Mouse (Mus musculus): ENCODE data around the gene Dgkd.
A peak's percentile ranks its signal among the peaks of the same experiment; 100 is the strongest.

Dgkd gene

DNA sequence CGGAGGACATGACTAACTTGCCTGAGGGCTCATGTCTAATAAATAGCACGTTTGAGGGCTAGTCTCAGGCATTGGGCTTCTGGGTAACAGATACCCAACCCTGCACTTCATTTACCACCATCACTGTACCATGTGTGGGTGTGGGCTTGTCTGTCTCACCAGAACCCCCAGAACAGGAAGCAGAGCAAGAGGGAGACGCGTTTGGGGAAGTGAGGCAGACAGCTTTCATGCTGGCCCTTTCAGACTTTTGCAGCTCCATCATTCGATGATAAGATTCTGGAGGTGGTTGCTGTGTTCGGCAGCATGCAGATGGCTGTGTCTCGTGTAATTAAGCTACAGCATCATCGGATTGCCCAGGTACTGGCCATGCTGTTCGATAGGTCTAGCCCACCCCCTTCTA lies 82.0 kb downstream of the Dgkd start:
- peak; percentile 35 for DNase-seq (ENCODE audit: low read depth, low spot score)

DNA sequence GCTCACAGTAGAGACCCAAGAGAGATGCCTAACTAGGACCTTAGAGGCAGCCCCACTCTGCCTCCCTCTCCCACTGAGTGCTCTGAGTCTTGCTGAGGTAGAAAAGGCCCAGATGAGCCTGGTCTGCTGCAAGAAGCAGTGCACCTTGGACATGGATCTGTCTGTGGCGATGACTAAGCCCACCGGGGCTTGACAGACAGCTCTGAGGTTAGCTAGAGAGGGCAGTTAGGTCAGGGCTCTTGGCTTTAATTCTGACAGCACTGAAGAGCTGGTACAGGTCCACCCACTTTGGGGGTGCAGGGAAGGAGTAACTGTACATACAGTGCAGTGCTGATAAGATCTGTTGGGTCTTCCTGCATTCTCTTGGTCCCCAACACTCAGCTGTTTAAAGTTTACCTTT lies 82.5 kb downstream of the Dgkd start:
- DNase-seq (ENCODE audit: low read depth, low spot score), result no peak

DNA sequence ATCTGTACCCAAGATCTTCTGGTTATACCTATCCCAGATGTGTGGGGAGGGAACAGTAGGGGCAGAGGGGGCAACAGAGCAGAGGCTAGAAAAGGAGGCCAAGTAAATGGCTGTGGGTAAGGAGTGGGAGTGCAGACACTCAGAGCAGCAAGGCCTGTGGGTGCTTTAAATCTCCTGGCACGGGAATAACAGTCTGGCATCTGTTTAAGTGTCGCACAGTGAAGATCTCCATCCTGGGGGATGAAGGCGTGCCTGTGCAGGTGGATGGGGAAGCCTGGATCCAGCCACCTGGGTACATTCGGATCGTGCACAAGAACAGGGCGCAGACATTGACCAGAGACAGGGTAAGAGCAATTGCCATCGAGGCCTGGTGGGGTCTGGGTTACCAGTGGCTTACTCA lies 83.0 kb downstream of the Dgkd start:
- DNase-seq (ENCODE audit: low read depth, low spot score), result no peak

DNA sequence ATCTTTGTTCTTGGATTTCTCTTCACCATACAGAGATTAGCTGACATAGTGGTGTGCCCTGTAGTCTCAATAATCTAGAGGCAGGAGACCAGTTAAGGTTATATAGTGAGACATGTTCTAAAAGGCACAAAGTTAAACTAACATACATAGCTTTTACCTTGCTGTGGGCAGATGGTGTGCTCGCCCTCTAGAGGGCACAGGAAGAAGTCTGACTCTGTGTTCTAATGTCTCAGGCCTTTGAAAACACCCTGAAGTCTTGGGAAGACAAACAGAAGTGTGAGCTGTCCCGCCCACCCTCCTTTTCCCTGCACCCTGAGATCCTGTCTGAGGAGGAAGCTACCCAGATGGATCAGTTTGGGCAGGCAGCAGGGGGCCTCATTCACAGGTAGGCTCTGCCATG lies 83.4 kb downstream of the Dgkd start:
- DNase-seq (ENCODE audit: low read depth, low spot score), result peak; percentile 43

DNA sequence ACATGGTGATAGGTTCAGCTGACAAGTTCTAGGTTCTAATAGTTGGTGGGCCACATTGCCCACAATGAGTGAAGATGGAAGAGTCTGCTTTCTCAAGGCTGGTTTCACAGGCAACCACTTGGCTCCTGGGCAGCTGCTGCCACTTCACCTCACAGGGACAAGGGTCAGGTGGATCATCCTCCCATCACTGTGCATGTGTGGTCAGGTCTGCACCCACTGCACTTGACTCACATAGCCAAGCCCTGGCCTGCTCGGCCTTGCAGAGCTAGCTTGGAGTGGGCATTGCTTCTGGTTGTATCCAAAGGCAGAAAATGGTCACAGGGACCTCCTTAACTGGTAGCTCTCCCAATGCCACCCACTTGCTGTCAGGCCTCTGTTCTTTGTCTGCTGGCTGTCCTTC lies 88.7 kb downstream of the Dgkd start:
- no peak for DNase-seq (ENCODE audit: low read depth, low spot score)

DNA sequence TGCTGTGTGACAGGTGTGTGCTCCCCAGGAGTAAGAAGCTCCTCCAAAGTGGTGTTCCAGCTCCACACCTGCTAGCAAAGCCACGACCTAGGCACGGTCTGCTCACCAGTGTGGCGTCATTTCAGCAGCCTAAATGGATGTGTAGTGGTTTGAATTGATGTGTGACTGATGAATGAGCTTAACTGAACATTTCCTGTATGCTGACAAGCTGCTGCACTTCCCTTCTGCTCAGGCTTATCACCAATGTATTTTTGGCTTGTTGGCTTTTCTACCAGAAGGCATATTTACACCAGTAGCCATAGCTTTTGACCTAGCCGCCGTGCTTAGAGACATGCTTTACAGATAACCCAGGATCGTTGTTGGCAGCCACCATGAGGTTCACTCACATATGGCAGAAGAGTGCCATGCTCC lies 94.6 kb downstream of the Dgkd start:
- DNase-seq (ENCODE audit: low read depth, low spot score), result no peak

DNA sequence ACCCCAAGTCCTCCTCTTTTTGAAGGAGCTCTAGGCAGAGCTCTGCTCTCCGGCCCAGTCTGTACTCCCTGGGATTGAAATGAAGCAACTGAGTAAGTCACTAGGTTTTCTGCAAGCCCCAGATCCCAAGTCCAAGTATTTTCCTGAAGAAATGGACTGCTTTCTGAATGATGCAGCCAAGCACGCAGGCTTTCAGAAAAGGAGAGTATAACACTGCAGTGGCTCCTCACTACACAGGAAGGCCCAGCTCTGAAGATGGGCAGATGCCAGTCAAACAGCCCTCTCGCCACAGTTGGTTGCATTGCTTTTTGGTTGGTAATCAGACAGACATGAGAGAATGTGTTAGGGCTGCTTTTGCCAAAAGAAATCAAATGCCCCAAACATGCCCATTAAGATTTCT lies 98.6 kb downstream of the Dgkd start:
- no peak for DNase-seq (ENCODE audit: low read depth, low spot score)

DNA sequence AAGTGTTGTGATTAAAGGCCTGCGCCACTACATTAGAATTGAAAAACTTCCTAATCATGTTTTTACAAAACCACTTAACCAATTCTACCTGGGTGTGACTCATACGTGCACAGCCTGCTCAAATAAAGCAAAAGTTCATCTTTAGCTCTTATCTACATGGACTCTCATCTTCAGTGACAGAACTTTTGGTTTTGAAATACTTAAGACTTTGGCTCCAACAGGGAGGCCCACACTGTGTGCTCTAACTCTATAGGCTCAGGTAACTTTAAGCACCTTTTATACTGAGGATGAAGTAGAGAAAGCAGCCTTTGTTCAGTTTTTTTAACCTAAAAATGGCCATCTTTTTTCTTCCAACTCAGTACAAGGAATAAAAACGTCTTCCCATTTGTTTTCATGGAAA lies 100.0 kb downstream of the Dgkd start:
- no peak for DNase-seq (ENCODE audit: low read depth, low spot score)

DNA sequence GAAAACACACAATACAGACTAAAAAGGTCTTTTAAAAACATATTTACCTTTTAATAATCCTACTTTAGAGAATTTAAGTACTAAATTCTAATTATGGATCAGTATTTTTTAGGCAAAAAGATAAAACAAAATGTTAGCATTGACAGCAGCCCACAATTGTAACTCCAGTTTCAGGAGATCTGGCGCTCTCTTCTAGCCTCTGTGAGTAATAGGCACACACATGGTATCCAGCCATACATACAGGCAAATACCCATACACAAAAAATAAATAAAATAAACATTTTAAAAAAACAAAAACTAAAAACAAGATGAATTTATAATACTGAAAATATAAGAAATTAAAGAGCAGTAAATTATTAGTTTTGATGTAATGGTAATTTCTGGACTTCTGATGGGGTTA lies 105.8 kb downstream of the Dgkd start:
- DNase-seq (ENCODE audit: low read depth, low spot score), result no peak

DNA sequence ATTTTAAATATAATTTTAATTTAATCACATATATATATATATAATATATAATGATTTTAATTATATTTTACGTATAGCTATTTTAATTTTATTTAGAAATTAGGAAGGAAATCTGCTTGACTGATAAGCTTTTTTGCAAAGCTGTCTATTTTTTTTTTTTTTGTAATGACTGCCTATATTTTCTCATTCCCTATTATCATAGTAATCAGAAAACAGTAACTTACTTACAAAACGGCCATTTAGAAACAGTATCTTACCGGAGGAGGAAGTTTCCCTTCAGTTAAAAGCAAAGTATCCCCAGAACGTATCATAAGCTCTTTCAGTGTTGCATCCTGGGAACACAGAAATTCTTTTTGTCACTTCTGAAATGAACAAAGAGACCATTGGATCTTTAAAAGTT lies 106.4 kb downstream of the Dgkd start:
- DNase-seq (ENCODE audit: low read depth, low spot score), result no peak

DNA sequence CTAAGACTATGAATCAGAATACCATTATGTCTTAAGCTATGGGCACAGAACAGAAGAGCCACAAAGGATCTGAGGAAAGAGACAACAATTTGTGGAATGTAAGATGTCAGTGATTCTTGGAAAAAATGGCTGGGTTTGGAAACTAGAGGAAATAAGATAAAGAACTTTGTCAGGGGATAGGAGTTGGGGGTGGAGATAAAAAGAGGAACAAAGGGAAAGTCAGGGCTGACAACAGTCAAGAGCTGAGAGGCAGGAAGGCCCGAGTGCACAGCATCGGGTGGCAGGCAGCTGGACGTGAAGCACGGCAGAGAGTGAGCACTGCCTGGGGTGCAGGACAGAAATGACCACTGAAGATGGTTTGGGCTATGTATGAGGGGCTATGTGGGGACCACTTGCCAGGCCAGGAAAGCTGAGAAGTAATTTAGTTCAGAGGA lies 106.9 kb downstream of the Dgkd start:
- no peak for DNase-seq (ENCODE audit: low read depth, low spot score)

DNA sequence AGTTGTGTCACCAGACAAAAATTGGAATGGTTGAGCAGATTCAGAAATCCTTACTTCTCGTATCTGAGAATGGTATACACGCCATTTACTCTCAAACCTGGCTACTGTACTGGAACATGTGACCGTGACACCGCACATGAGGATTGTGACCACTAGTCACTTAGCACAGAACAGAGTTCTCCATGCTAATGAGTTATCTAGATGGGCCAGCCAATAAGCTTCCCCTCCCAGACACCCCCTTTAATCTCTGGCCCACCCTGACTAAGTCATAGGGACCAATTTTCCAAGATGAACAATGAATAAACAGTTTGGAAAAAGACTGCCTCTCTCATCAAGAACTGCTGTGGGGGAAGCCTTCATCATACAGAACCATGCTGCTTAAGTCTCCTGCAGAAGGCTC lies 107.7 kb downstream of the Dgkd start:
- no peak for DNase-seq (ENCODE audit: low read depth, low spot score)

DNA sequence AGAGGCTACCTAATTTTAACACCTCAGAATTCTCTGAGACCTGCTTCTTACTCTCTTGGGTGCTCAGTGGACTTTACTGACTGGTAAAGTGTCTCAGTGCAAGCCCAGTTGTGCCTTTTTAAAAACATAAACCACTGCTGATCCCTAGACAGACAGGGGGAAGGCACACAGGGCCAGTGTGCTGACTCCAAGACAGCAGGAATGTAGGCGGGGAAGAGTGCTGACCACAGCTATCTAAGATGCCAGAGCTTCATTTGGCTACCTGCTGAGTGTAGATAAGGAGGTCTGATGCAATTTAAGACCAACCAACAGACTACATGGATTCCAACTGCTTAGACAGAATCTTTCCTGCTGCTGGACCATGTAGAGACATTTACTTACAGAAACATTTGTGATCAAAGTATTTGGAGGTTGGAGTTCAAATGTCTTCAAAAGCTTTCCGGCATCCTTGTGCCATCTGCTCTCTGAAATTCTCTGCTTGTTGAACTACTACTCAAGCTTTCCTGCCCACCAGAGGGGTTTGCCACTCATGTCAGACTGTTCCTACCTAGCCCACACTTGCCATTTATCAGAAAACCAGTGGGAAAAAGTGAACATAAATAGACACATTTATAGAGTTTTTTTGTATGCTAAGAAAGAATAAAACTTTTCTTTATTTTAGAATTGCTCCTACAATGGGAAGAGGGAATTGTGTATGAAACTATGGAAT lies 108.5 kb downstream of the Dgkd start:
- DNase-seq (ENCODE audit: low read depth, low spot score), result no peak

DNA sequence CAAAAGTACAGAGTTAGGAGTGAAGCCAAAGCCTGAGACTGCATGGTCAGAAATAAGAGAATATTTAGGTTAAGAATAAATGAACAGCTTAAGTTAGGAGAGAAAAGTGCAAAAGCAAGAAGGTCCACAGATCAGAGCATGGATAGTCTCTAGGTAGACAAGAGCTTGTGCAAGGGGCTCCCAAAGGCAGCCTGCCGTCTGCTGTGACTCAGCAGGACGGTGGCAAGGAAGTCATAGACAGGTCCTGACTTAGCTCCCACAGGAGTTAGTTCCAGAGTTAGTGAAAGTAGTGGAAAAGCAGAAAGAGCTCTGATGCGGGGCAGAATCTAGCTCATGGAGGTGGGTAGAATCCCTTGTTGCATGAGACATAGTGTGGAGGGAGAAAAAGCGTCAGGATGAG lies 117.3 kb downstream of the Dgkd start:
- DNase-seq (ENCODE audit: low read depth, low spot score), result no peak

DNA sequence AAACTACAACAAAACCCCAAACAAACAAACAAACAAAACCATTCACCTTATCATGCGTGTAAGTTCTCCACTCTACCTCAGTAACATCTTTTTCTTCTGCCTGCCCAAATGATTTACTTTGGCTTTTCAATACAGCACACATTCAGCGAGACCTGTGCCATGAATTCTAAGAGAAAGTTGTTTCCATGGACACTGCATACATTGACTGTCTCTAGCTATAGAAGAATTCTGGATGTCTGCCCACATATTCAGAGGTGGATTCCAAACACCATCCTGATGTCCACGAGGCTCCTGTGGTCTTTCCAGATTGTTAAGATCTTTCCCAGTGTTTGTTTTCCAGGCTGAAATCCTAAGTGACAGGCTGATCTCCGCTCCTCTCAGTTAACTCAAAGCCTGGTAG lies 129.2 kb downstream of the Dgkd start:
- DNase-seq (ENCODE audit: low read depth, low spot score), result no peak

DNA sequence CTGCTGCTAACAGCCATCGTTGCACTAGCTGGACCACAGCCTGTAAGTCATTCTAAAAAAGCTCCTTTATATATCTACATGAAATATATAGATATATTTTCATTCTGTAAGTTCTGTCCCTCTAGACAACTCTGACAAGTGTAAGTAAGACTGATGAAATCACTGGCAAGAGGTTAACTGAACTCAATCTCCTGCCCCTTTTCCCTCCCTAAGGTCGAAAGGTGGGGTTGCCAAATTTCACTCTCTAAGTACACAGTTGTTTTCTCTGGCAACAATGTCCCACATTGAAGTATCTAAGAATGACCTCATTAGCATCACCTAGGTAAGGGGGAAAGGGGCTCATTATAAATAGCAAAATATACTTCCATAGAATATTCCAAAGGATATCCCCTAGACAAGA lies 139.6 kb downstream of the Dgkd start:
- no peak for DNase-seq (ENCODE audit: low read depth, low spot score)
